Mouse (Mus musculus) brain, embryonic 14.5 days (tissue): ENCODE data around the gene Rspo4.

Experiments used
- CTCF ChIP-seq: fragments of 200-500 bp; IDR thresholded peaks from 2 replicates; pipeline ENCODE4 v1.5.1; 2012; ENCODE audit warnings: inconsistent platforms, mild to moderate bottlenecking, moderate library complexity, borderline replicate concordance; ENCODE audit not compliant: insufficient read depth, insufficient read length; ENCODE audit errors: extremely low read depth
- POLR2A ChIP-seq: fragments of 200-500 bp; IDR thresholded peaks from 2 replicates; pipeline ENCODE4 v1.6.1; 2012; ENCODE audit warnings: mild to moderate bottlenecking, inconsistent platforms, borderline replicate concordance; ENCODE audit not compliant: poor library complexity, insufficient read depth, insufficient read length, severe bottlenecking; ENCODE audit errors: extremely low read depth

DNA sequence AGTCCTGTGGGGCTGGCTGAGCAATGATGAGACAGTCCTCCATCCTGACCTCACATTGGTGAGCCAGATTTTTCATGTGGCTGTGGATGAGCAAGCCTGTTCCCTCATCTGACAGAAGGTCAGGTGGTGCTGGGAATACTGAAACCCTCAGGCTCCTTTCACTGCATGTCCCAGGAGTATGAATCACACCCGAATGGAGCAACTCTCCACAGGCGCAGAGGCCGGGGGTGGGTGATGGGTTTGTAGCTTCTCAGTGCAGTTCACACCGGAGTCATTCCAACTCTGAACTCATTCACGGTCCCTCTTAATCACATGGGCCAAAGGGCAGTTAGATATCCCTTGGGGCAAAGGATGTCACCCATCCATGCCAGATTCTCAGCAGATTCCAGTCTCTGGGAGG lies 71.4 kb downstream of the Rspo4 start:
- no peak for TF ChIP-seq POLR2A
- TF ChIP-seq CTCF, result no peak
